8 mouse cellular contexts compared by ENCODE assay signal in genomic region chr17:49472626-49473025, GRCm38 (mm10). TPM values are rescaled to one million over a fixed set of nuclear protein-coding genes. Genes with fewer than 3 reads are reported as not detected.
DNase-seq lines count a peak whose midpoint lies in the region; ATAC-seq and TF ChIP-seq lines count a peak whose summit lies in the region.

No protein-coding gene starts in this region.

- 47% methylated on average over 8 of the region's 8 CpGs for WGBS in intestine, embryonic 14.5 days
- 57% methylated on average over 8 of the region's 8 CpGs for WGBS in intestine, postnatal 0 days
- WGBS in embryonic facial prominence, embryonic 11.5 days, result 48% methylated on average over 8 of the region's 8 CpGs
- WGBS in heart, postnatal 0 days, result 2% methylated on average over 8 of the region's 8 CpGs
- WGBS in thymus, adult 2 months, result 79% methylated on average over 8 of the region's 8 CpGs

- no peak for TF ChIP-seq EP300 in heart, postnatal 0 days (IDR thresholded peaks at IDR 0.05; ENCODE audit: low read depth)

- no peak overlapping the region for H3K4me2 ChIP-seq in intestine, embryonic 14.5 days (ENCODE audit: low read length)
- no peak overlapping the region for H3K4me2 ChIP-seq in intestine, postnatal 0 days (replicated peaks; ENCODE audit: low read depth)
- H3K4me2 ChIP-seq in embryonic facial prominence, embryonic 11.5 days (ENCODE audit: low read depth, low read length), result no peak overlapping the region
- no peak overlapping the region for H3K4me2 ChIP-seq in heart, postnatal 0 days (ENCODE audit: low read depth, low read length)

- no peaks in the 10 kb centered on the region for H3K27me3 ChIP-seq in intestine, embryonic 14.5 days (replicated peaks; ENCODE audit: control insufficient read depth, insufficient read depth, low read length)
- no peaks in the 10 kb centered on the region for H3K27me3 ChIP-seq in intestine, postnatal 0 days (replicated peaks; ENCODE audit: control insufficient read depth, insufficient read depth, low read length)
- H3K27me3 ChIP-seq in embryonic facial prominence, embryonic 11.5 days (ENCODE audit: control insufficient read depth, insufficient read depth, low read length), result no peaks in the 10 kb centered on the region
- no peaks in the 10 kb centered on the region for H3K27me3 ChIP-seq in heart, postnatal 0 days (ENCODE audit: control insufficient read depth, insufficient read depth, low read length)
- H3K27me3 ChIP-seq in thymus, adult 2 months (ENCODE audit: control insufficient read depth, insufficient read depth, low read length), result no peaks in the 10 kb centered on the region

- TF ChIP-seq POLR2A in thymus, adult 2 months (IDR thresholded peaks at IDR 0.05; ENCODE audit: control insufficient read depth, extremely low read depth, insufficient read depth, low read length, poor library complexity), result no peak

- no peak overlapping the region for H3K27ac ChIP-seq in intestine, embryonic 14.5 days (ENCODE audit: low read depth)
- no peak overlapping the region for H3K27ac ChIP-seq in intestine, postnatal 0 days (ENCODE audit: low read depth, low read length)
- H3K27ac ChIP-seq in embryonic facial prominence, embryonic 11.5 days (replicated peaks; ENCODE audit: low read depth, low read length), result no peak overlapping the region
- peak overlapping the region; percentile 73 for H3K27ac ChIP-seq in heart, postnatal 0 days (ENCODE audit: low read depth)
- H3K27ac ChIP-seq in thymus, adult 2 months (ENCODE audit: control insufficient read depth, insufficient read depth, low read length), result no peak overlapping the region

- H3K9me3 ChIP-seq in intestine, embryonic 14.5 days (ENCODE audit: control insufficient read depth, low read length), result no peaks in the 10 kb centered on the region
- no peaks in the 10 kb centered on the region for H3K9me3 ChIP-seq in intestine, postnatal 0 days (ENCODE audit: control insufficient read depth)
- H3K9me3 ChIP-seq in embryonic facial prominence, embryonic 11.5 days (replicated peaks; ENCODE audit: control insufficient read depth, low read length), result no peaks in the 10 kb centered on the region
- no peaks in the 10 kb centered on the region for H3K9me3 ChIP-seq in heart, postnatal 0 days (replicated peaks; ENCODE audit: control insufficient read depth, low read length)

- no peak for TF ChIP-seq CTCF in intestine, postnatal 0 days (IDR thresholded peaks at IDR 0.05; ENCODE audit: low read depth)
- TF ChIP-seq CTCF in heart, postnatal 0 days (IDR thresholded peaks at IDR 0.05; ENCODE audit: low read depth), result no peak
- TF ChIP-seq CTCF in thymus, adult 2 months (IDR thresholded peaks at IDR 0.05; ENCODE audit: borderline replicate concordance, control insufficient read depth, extremely low read depth, insufficient read depth, low read length, poor library complexity), result no peak

- ATAC-seq in intestine, embryonic 14.5 days (replicated peaks; ENCODE audit: low FRiP score, low TSS enrichment, low read depth), result peak; percentile 72; the same call in 1 of the 2 replicates
- no peak for ATAC-seq in intestine, postnatal 0 days
- no peak; the same call in 1 of the 2 replicates for ATAC-seq in embryonic facial prominence, embryonic 11.5 days (replicated peaks; ENCODE audit: insufficient number of reproducible peaks, low FRiP score, low TSS enrichment, low read depth)
- ATAC-seq in heart, postnatal 0 days (ENCODE audit: insufficient read depth, low read depth), result peak; percentile 92

- H3K4me1 ChIP-seq in intestine, embryonic 14.5 days (replicated peaks; ENCODE audit: control insufficient read depth, insufficient read depth, low read length), result no peaks in the 10 kb centered on the region
- no peaks in the 10 kb centered on the region for H3K4me1 ChIP-seq in intestine, postnatal 0 days (replicated peaks; ENCODE audit: control insufficient read depth, insufficient read depth, low read length)
- H3K4me1 ChIP-seq in embryonic facial prominence, embryonic 11.5 days (ENCODE audit: control insufficient read depth, insufficient read depth, low read length), result no peaks in the 10 kb centered on the region
- H3K4me1 ChIP-seq in heart, postnatal 0 days (ENCODE audit: control insufficient read depth, insufficient read depth), result peaks cover 19% of the 10 kb centered on the region
- H3K4me1 ChIP-seq in thymus, adult 2 months (replicated peaks; ENCODE audit: control insufficient read depth, insufficient read depth, low read length), result no peaks in the 10 kb centered on the region

- no peak overlapping the region for H3K9ac ChIP-seq in intestine, embryonic 14.5 days (ENCODE audit: low read length)
- no peak overlapping the region for H3K9ac ChIP-seq in intestine, postnatal 0 days (ENCODE audit: low read depth, low read length)
- H3K9ac ChIP-seq in embryonic facial prominence, embryonic 11.5 days (replicated peaks; ENCODE audit: low read length), result no peak overlapping the region
- 0 out of 2 replicates have a peak overlapping the region, but pooled peaks have one; percentile 15 for H3K9ac ChIP-seq in heart, postnatal 0 days (replicated peaks; ENCODE audit: low read depth, low read length)

- H3K36me3 ChIP-seq in intestine, embryonic 14.5 days (ENCODE audit: control insufficient read depth, insufficient read depth, low read length), result peaks cover 10% of the 10 kb centered on the region
- no peaks in the 10 kb centered on the region for H3K36me3 ChIP-seq in intestine, postnatal 0 days (ENCODE audit: control insufficient read depth, insufficient read depth)
- no peaks in the 10 kb centered on the region; the same call in 1 of the 2 replicates for H3K36me3 ChIP-seq in embryonic facial prominence, embryonic 11.5 days (replicated peaks; ENCODE audit: control insufficient read depth, insufficient read depth, low read depth, low read length)
- no peaks in the 10 kb centered on the region; the same call in 1 of the 2 replicates for H3K36me3 ChIP-seq in heart, postnatal 0 days (replicated peaks; ENCODE audit: control insufficient read depth, insufficient read depth, low read length)
- H3K36me3 ChIP-seq in thymus, adult 2 months (ENCODE audit: control insufficient read depth, insufficient read depth, low read length), result no peaks in the 10 kb centered on the region

- no peak overlapping the region for H3K4me3 ChIP-seq in intestine, embryonic 14.5 days (ENCODE audit: low read depth, low read length)
- H3K4me3 ChIP-seq in intestine, postnatal 0 days (ENCODE audit: low read depth, low read length), result no peak overlapping the region
- no peak overlapping the region for H3K4me3 ChIP-seq in embryonic facial prominence, embryonic 11.5 days (ENCODE audit: low read depth, low read length)
- no peak overlapping the region for H3K4me3 ChIP-seq in heart, postnatal 0 days (ENCODE audit: low read depth, low read length)
- no peak overlapping the region for H3K4me3 ChIP-seq in thymus, adult 2 months (ENCODE audit: control insufficient read depth, insufficient read depth, low read length)

- no peak for DNase-seq in intestine, embryonic 14.5 days (ENCODE audit: low spot score)
- DNase-seq in embryonic facial prominence, embryonic 11.5 days (ENCODE audit: low spot score), result peak; percentile 18
- DNase-seq in heart, postnatal 0 days (ENCODE audit: low spot score), result peak; percentile 77
- DNase-seq in mesoderm, embryonic 11.5 days (ENCODE audit: low read depth, low spot score), result peak; percentile 49
- no peak for DNase-seq in frontal cortex, adult 2 months (ENCODE audit: extremely low spot score in 1 of 2, low spot score in 1 of 2)
- no peak for DNase-seq in thymus, adult 2 months
- no peak for DNase-seq in layer of hippocampus, postnatal 25 days (ENCODE audit: extremely low spot score in 1 of 2, low spot score in 1 of 2)

RNA-seq across cellular contexts. Expression of gene Mocs1, which starts 44.5 kb away (rescaled TPM):
- 7.8 and 8.7 TPM in 2 replicates for polyA plus RNA-seq in intestine, embryonic 14.5 days (2014; fragmentation: Nextera tagmentation; extraction: Ambion mirVana)
- 9.7 and 11.1 TPM in 2 replicates for polyA plus RNA-seq in intestine, postnatal 0 days (2015; fragmentation: Nextera tagmentation; extraction: Ambion mirVana)
- polyA plus RNA-seq in embryonic facial prominence, embryonic 11.5 days (2014; fragmentation: Nextera tagmentation; extraction: Ambion mirVana), result 6.0 and 6.1 TPM in 2 replicates
- 13.1 and 18.6 TPM in 2 replicates for total RNA-seq in heart, postnatal 0 days (2014; rRNA removed; ENCODE audit: low replicate concordance)
- polyA plus RNA-seq in heart, postnatal 0 days (2015; fragmentation: Nextera tagmentation; extraction: Ambion mirVana), result 2.3 and 2.8 TPM in 2 replicates
- 8.3 and 8.9 TPM in 2 replicates for polyA plus RNA-seq in frontal cortex, adult 2 months (2012; rRNA removed)
- polyA plus RNA-seq in thymus, adult 2 months (2012; rRNA removed), result 32.9 and 38.4 TPM in 2 replicates
- 10 to 100 TPM; 12.9 to 13.7 TPM for total RNA-seq in layer of hippocampus, postnatal 25 days (2021)

Comparison
In these comparisons a context has a peak if more than half of its experiments do, and no peak if none do; other contexts are left out.
1. ATAC-seq: peak in intestine, embryonic 14.5 days (single experiment) and heart, postnatal 0 days (single experiment); none in intestine, postnatal 0 days (single experiment) and embryonic facial prominence, embryonic 11.5 days (single experiment).
2. DNase-seq: peak in embryonic facial prominence, embryonic 11.5 days (single experiment), heart, postnatal 0 days (single experiment) and mesoderm, embryonic 11.5 days (single experiment); none in intestine, embryonic 14.5 days (single experiment), frontal cortex, adult 2 months (0 of 2), thymus, adult 2 months (single experiment) and layer of hippocampus, postnatal 25 days (0 of 2).